Mouse (Mus musculus) heart, embryonic 10.5 days (tissue): ENCODE data around the gene Srsf1. TPM values are rescaled to one million over a fixed set of nuclear protein-coding genes. Genes with fewer than 3 reads are reported as not detected.

Experiments used
- DNase-seq: peaks from one replicate; pipeline ENCODE4 v3.0.0-alpha.2; 2017; ENCODE audit warnings: low spot score
- H3K27ac ChIP-seq: fragments of 300-500 bp; sonication (generic); 2 replicates; pipeline ENCODE4 v1.5.1; 2016; ENCODE audit warnings: mild to moderate bottlenecking
- H3K27me3 ChIP-seq: fragments of 300-500 bp; sonication (generic); 2 replicates; pipeline ENCODE4 v1.6.1; 2016; ENCODE audit warnings: mild to moderate bottlenecking; ENCODE audit not compliant: poor library complexity, insufficient read depth, severe bottlenecking
- H3K36me3 ChIP-seq: fragments of 300-500 bp; sonication (generic); 2 replicates; pipeline ENCODE4 v1.6.1; 2016; ENCODE audit warnings: mild to moderate bottlenecking, moderate library complexity
- H3K4me1 ChIP-seq: fragments of 300-500 bp; sonication (generic); 2 replicates; pipeline ENCODE4 v1.6.1; 2016; ENCODE audit warnings: mild to moderate bottlenecking
- H3K4me3 ChIP-seq: fragments of 300-500 bp; sonication (generic); 2 replicates; pipeline ENCODE4 v1.5.1; 2016; ENCODE audit warnings: mild to moderate bottlenecking, moderate library complexity
- H3K9me3 ChIP-seq: fragments of 300-500 bp; sonication (generic); 2 replicates; pipeline ENCODE4 v1.6.1; 2016; ENCODE audit warnings: mild to moderate bottlenecking, moderate library complexity
- WGBS: fragments of 180-500 bp; shearing (Covaris S2); methylation state at CpG from one replicate; pipeline ENCODE4 v1.1.7; 2016; 5-methylcytosine and 5-hydroxymethylcytosine counted together
- polyA plus RNA-seq: library from polyadenylated mRNA; unstranded; fragments of >200 nt; fragmentation: Nextera tagmentation; extraction: Ambion mirVana; gene quantifications from 2 replicates; pipeline ENCODE4 v1.2.1, GENCODE M21; 2016

Srsf1 gene
- polyA plus RNA-seq, 1 experiment from 2014 or later = 306 TPM

DNA sequence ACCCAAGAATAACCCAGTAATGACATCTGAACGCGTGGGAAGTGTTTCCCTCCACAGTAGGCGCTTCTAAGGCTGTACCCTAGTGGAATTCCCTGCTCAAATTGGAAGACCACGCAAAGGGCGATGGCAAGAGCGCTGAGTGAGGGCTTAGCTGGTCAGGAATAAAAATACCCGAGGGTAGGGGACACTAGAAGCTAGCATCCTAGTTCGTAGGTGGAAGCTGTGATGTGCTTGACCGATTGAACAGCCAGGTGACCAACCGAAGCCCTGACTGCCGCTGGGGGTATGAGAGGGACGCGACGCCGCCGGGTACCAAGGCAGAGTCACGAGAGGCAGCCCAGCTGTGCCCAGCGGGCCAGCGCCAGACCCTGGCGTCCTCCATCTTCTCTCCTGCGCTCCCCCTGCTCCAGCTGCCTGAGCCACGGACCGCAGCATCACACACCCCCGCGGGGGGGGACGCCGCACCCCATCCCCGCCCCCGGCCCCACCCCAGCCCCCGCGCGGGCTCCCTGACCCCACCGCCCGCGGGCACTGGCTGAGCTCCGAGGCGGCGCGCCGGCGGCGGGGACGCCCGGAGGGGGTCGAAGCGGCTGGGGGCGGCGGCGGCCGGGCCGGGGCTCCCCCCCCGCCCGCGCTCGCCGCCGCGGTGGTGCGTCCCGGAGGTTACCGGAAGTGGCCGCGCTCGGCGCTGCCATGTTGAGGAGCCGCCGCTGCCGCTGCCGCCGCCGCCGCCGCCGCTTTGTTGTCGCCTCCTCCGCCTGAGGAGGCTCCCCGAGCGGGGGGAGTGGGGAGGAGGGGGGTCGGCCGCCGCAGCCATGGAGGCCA is 20.6 kb downstream of the Srsf1 start, which contains the start of gene Vezf1:
Gene Vezf1, plus strand, starts transcription at position 694 of the 825 bp plus-strand sequence.
- peaks cover 35% of the 10 kb centered on the region for H3K4me1 ChIP-seq
- H3K9me3 ChIP-seq = no peaks in the 10 kb centered on the region
- peak within 1 kb of the TSS; percentile 97 for H3K4me3 ChIP-seq
- DNase-seq = peak; percentile 88
- H3K27ac ChIP-seq = peak within 1 kb of the TSS; percentile 99
- 1% methylated on average over 71 of the region's 81 CpGs for WGBS
- peaks cover under 1% of the 10 kb centered on the region; the same call in 1 of the 2 replicates for H3K36me3 ChIP-seq
- H3K27me3 ChIP-seq = no peaks in the 10 kb centered on the region

GRCm38 (mm10) chr11:88068411-88069245 is 21.5 kb downstream of the Srsf1 start:
- H3K36me3 ChIP-seq = peaks cover 9% of the 10 kb centered on the region
- no peaks in the 10 kb centered on the region for H3K9me3 ChIP-seq
- H3K4me1 ChIP-seq = peaks cover 43% of the 10 kb centered on the region
- DNase-seq = peak; percentile 83
- WGBS = under 1% methylated on average over 87 of the region's 92 CpGs
- peak overlapping the region; percentile 97 for H3K4me3 ChIP-seq
- peak overlapping the region; percentile 99 for H3K27ac ChIP-seq
- no peaks in the 10 kb centered on the region for H3K27me3 ChIP-seq

- Histone ChIP-seq H3K4me3 (peak overlapping the region; percentile 97), H3K27ac (peak overlapping the region; percentile 99), H3K36me3 (peaks cover 15% of the 10 kb centered on the region), H3K4me1 (peaks cover 44% of the 10 kb centered on the region), H3K27me3 (no peaks in the 10 kb centered on the region), H3K9me3 (no peaks in the 10 kb centered on the region)
- DNase-seq = no peak
- 0% methylated on average over 12 of the region's 12 CpGs for WGBS
These were observed 22.0 kb downstream of the Srsf1 start for GRCm38 (mm10) chr11:88069246-88069570.

DNA sequence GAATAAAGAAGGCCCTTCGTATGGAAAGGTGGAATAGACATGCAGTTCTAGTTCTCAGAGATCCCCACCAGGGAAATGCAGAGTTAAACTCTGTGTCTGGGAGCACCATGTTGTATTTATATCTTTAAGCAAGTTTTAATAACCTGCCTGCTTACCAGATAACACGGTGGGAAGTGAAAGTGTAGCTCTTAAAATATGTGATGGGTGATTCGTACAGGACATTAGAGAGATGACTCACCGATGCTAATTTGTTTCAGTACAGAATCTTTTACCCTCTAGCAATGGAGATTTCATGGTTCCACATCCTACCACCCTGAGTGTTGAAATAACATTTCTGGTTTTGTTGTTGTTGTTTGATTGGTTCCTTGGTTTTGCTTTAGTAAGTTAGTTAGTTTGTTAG is 23.2 kb downstream of the Srsf1 start:
- Histone ChIP-seq H3K4me3 (peak overlapping the region; percentile 97; the same call in 1 of the 2 replicates), H3K9me3 (no peaks in the 10 kb centered on the region), H3K36me3 (peaks cover 26% of the 10 kb centered on the region), H3K4me1 (peaks cover 44% of the 10 kb centered on the region), H3K27ac (no peak overlapping the region), H3K27me3 (no peaks in the 10 kb centered on the region)
- no peak for DNase-seq
- WGBS = 46% methylated on average over 4 of the region's 4 CpGs

- H3K4me3 ChIP-seq = no peak overlapping the region
- 75% methylated on average over 5 of the region's 5 CpGs for WGBS
- no peaks in the 10 kb centered on the region for H3K9me3 ChIP-seq
- DNase-seq = no peak
- H3K27me3 ChIP-seq = no peaks in the 10 kb centered on the region
- peaks cover 27% of the 10 kb centered on the region for H3K36me3 ChIP-seq
- no peak overlapping the region for H3K27ac ChIP-seq
- H3K4me1 ChIP-seq = peaks cover 44% of the 10 kb centered on the region
These were observed 23.9 kb downstream of the Srsf1 start for GRCm38 (mm10) chr11:88071113-88071512.

GRCm38 (mm10) chr11:88073343-88073875 is 26.2 kb downstream of the Srsf1 start:
- Histone ChIP-seq H3K27ac (no peak overlapping the region), H3K9me3 (no peaks in the 10 kb centered on the region), H3K36me3 (peaks cover 50% of the 10 kb centered on the region), H3K27me3 (no peaks in the 10 kb centered on the region), H3K4me1 (peaks cover 41% of the 10 kb centered on the region), H3K4me3 (no peak overlapping the region)
- 68% methylated on average over 14 of the region's 14 CpGs for WGBS
- no peak for DNase-seq

GRCm38 (mm10) chr11:88075701-88076100 is 28.5 kb downstream of the Srsf1 start:
- no peak for DNase-seq
- Histone ChIP-seq H3K4me3 (no peak overlapping the region), H3K36me3 (peaks cover 72% of the 10 kb centered on the region), H3K27me3 (no peaks in the 10 kb centered on the region), H3K4me1 (peaks cover 29% of the 10 kb centered on the region), H3K9me3 (no peaks in the 10 kb centered on the region), H3K27ac (no peak overlapping the region)
- WGBS = 77% methylated on average over 1 of the region's 1 CpGs

GRCm38 (mm10) chr11:88076394-88076793 is 29.2 kb downstream of the Srsf1 start:
- peaks cover 79% of the 10 kb centered on the region for H3K36me3 ChIP-seq
- H3K27ac ChIP-seq = no peak overlapping the region
- no peak overlapping the region for H3K4me3 ChIP-seq
- no peaks in the 10 kb centered on the region for H3K27me3 ChIP-seq
- WGBS = 34% methylated on average over 1 of the region's 1 CpGs
- no peak for DNase-seq
- peaks cover 22% of the 10 kb centered on the region for H3K4me1 ChIP-seq
- no peaks in the 10 kb centered on the region for H3K9me3 ChIP-seq

DNA sequence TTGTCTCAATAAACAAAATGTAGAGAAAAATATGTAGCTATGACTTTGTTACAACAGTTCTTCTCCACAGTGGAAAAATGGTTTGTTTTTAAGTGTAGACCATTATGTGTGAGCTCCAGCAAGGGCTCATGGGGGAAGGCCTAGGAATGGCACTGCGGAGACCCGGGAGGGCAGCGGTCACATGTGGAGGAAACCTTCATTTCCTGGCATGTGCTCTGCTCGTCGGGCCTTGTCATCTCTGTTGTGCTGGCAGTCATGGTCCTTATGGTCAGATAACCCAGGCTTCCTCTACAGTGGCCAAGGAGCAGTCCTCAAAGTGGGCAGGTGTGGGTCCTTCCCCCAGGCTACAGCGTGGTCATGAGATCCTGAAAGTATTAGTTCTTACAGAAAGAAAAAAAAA is 36.5 kb downstream of the Srsf1 start:
- no peak for DNase-seq
- no peak overlapping the region for H3K27ac ChIP-seq
- H3K9me3 ChIP-seq = no peaks in the 10 kb centered on the region
- H3K36me3 ChIP-seq = peaks cover 56% of the 10 kb centered on the region
- no peak overlapping the region for H3K4me3 ChIP-seq
- H3K27me3 ChIP-seq = no peaks in the 10 kb centered on the region
- peaks cover 19% of the 10 kb centered on the region for H3K4me1 ChIP-seq
- WGBS = 72% methylated on average over 6 of the region's 6 CpGs

DNA sequence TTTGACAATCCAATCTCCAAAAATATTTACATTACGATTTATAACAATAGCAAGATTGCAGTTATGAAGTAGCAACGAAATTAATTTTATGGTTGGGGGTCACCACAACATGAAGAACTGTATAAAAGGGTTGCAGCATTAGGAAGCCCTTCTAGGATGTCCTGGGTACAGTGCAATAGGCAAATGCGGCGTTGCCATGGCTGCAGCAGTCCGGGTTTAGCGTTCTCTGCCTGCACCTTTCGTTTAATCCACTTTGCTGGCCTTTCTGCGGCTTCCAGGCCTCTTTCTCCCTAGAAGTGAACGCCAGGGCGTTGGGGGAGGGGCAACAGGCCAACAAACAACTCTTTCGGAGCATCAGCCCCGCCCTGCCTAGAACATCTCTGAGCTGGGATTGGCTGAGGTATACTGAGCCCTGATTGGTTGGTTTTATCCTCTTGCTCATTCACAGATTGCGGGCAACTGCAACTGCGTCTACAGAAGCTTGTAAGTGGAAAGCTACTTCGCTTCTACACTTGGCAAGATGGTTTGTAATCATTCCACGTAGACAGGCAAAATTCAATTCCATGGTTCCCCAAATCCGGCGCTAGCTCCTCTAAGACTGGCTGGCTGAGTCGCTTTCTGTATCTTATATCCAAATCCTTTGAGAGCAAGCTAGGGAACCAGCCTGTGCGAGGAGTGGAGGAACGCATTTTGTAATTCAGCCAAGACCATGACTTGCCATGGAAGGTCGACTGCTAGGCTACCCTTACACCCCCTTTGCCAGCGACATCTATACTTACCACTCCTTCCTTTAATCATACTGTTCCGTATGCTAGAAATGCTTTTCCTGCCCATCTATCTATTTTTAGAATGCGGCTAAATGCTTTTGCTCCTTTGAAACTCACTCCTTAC is 39.8 kb downstream of the Srsf1 start:
- peak overlapping the region; percentile 61 for H3K4me3 ChIP-seq
- H3K27ac ChIP-seq = peak overlapping the region; percentile 77
- no peaks in the 10 kb centered on the region for H3K9me3 ChIP-seq
- H3K4me1 ChIP-seq = peaks cover 29% of the 10 kb centered on the region
- WGBS = 5% methylated on average over 25 of the region's 25 CpGs
- H3K36me3 ChIP-seq = peaks cover 23% of the 10 kb centered on the region
- peak; percentile 96 for DNase-seq
- H3K27me3 ChIP-seq = no peaks in the 10 kb centered on the region; the same call in 1 of the 2 replicates

- whole genome bisulfite sequencing = 47% methylated on average over 5 of the region's 5 CpGs
- peaks cover 7% of the 10 kb centered on the region for H3K36me3 ChIP-seq
- H3K27ac ChIP-seq = no peak overlapping the region
- H3K4me1 ChIP-seq = peaks cover 29% of the 10 kb centered on the region
- H3K27me3 ChIP-seq = no peaks in the 10 kb centered on the region; the same call in 1 of the 2 replicates
- no peaks in the 10 kb centered on the region for H3K9me3 ChIP-seq
- H3K4me3 ChIP-seq = no peak overlapping the region
- DNase-seq = no peak
These were observed 42.0 kb downstream of the Srsf1 start for GRCm38 (mm10) chr11:88089150-88089549.

GRCm38 (mm10) chr11:88090293-88090692 is 43.1 kb downstream of the Srsf1 start:
- Histone ChIP-seq H3K27ac (no peak overlapping the region), H3K9me3 (no peaks in the 10 kb centered on the region), H3K36me3 (no peaks in the 10 kb centered on the region), H3K27me3 (no peaks in the 10 kb centered on the region; the same call in 1 of the 2 replicates), H3K4me3 (no peak overlapping the region), H3K4me1 (peaks cover 29% of the 10 kb centered on the region)
- no peak for DNase-seq
- WGBS = 82% methylated on average over 5 of the region's 5 CpGs
